Mouse (Mus musculus) ES-E14 (cell line): ENCODE data around the gene Appl2.

ENCODE experiments used
- CHD2 ChIP-seq: IDR thresholded peaks from 2 replicates; pipeline ENCODE4 v1.6.1; 2014; ENCODE audit warnings: mild to moderate bottlenecking, low read depth, low read length, inconsistent platforms
- MAFK ChIP-seq: IDR thresholded peaks from 2 replicates; pipeline ENCODE4 v1.6.1; 2014; ENCODE audit warnings: mild to moderate bottlenecking, low read depth, low read length, inconsistent platforms; ENCODE audit not compliant: insufficient read depth

- no peak for TF ChIP-seq MAFK
- no peak for TF ChIP-seq CHD2
Measured at GRCm38 (mm10) chr10:83607111-83607510, 41.4 kb downstream of the Appl2 start.
